Mouse (Mus musculus) forelimb bud, embryonic 11.5 days (tissue): Measurements from ENCODE around the gene Foxo1.

Experiments
- DNase-seq: peaks from one replicate; pipeline ENCODE4 v3.0.0-alpha.2; 2012; ENCODE audit warnings: low read depth, low spot score

The Foxo1 gene

DNA sequence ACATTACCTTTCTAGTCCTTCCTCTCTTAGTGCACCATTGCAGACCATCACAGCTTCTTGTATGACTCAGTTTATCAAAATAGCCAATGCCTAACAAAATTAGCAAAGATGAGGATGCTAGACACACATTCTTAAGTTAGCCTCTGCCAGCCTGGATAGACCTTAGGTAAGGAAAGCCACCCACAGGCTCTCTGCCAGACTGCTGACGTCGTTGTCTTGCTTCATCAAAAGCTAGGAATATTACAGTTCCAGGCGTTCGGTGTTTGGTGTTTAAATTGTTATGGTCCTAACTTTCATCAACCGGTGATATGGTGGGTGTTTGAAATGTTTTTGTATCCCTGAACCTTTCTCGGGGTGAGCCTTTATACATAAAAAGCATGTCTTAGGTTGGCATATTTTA lies 96.4 kb downstream of the Foxo1 start:
- no peak for DNase-seq

DNA sequence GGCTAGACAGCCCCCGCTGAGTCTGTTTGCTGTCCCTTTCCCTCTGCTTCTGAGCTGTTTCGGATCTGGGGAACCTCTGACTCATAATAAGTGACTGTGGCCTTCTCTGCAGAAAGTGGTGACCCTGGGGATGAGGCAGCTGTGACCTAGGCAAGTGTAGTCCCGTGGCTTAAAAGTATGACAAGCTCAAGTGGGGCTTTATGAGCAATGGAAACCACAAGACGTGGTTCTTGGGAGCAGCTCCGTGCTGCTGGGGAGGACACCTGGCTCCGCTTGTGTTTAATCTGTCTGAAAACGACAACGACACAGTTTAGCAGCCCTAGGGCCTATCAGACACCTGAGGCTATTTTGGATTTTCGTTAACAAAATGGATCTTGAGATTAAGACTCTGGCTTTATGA lies 101.1 kb downstream of the Foxo1 start:
- DNase-seq, result no peak

DNA sequence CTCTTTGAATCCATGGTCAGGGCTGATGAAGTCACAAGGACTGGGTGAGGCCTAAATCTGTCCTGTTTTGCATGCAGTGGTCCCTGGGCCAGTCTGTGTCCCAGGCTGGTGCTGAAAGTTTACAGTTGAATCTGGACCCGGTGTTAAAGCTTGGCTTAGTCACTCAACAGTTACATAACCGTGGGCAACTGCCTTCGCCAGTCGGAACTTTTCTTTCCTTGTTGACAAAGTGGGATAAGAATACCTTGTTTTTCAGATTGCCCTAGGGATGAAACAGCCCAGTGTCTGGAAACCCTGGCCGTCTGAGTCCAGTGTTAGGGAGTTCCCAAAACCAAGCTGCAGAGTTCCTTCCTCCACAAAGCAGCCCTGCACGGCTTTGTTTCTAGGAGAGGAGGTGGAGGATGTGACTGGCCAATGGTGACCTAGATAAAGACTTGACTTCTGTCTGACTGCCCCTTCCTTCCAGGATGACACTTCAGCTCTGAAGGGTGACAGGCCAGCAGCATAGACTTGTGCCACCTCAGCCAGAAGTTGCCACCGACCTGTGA lies 101.8 kb downstream of the Foxo1 start:
- DNase-seq, result no peak

DNA sequence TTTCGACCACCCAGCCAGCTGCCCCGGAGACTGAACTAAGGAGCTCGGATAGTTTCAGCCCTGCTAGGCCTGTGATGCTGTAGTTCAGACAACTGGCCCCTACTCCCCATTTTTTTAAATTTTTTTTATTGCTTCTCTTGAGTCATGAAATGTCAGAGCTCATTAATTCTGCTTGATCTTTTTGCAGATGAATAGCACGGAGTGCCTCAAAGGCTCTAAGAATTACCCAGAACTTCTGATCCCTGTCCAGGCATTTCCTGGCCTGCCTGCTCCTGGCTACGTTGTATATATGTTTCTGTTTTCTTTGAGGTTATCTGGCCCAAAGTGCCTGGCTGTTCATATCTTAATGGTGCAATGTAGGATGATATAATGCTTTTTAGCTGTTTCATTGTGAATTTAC lies 108.8 kb downstream of the Foxo1 start:
- DNase-seq, result no peak

DNA sequence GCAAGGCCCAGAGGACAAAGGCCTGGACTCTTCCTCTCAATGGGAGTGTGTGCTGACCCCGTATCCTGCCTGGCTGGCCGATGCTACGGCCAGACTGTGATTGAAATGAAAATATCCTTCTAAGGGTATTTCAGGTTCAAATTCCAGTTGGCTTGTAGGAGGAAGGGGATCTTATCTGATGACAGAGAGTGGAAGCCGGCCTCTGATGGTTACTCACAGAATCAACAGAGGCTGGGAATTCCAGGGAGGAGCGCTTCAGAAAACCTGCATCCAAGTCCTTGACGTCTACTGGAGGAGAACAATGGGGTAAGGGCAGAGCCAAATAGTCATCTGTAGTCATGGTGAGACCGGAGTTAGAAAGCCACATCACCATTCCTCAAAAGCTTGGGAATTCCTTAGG lies 115.2 kb downstream of the Foxo1 start:
- no peak for DNase-seq

DNA sequence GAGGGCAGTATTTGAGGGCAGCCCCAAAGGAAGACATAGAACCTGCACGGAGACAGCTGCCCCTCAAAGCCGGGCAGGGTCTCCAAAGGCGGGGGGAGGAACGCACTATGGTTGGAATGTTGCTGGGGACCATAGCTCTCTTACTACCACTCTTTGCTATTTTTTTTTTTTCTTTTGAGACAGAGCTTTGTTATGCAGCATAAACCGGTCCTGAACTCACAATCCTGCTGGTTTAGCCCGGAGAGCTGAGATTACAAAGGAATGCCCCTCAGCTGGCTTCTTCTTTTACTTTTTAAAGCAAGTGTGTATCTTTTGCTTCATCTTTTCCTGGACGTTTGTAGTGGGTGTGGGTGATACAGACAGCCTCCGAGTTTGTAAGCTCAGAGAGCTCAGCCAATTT lies 118.2 kb downstream of the Foxo1 start:
- DNase-seq, result no peak

DNA sequence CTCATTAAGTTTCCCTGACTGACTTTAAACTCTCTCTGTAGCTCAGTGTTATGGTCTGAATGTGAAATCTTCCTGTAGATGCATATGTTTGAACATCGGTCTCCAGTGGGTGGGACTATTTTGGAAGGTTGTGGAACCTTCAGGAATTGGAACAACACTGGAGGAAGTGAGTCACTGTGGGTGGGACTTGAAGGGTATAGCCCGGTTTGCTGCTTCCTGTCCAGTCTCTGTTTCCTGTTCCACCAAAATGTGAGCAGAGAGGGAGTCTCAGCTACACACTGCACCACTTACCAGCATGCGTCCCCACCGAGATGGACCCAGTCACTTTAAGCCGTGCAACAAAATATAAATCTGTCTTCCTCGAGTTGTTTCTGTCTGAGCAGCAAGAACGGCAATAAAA lies 122.2 kb downstream of the Foxo1 start:
- DNase-seq, result no peak

DNA sequence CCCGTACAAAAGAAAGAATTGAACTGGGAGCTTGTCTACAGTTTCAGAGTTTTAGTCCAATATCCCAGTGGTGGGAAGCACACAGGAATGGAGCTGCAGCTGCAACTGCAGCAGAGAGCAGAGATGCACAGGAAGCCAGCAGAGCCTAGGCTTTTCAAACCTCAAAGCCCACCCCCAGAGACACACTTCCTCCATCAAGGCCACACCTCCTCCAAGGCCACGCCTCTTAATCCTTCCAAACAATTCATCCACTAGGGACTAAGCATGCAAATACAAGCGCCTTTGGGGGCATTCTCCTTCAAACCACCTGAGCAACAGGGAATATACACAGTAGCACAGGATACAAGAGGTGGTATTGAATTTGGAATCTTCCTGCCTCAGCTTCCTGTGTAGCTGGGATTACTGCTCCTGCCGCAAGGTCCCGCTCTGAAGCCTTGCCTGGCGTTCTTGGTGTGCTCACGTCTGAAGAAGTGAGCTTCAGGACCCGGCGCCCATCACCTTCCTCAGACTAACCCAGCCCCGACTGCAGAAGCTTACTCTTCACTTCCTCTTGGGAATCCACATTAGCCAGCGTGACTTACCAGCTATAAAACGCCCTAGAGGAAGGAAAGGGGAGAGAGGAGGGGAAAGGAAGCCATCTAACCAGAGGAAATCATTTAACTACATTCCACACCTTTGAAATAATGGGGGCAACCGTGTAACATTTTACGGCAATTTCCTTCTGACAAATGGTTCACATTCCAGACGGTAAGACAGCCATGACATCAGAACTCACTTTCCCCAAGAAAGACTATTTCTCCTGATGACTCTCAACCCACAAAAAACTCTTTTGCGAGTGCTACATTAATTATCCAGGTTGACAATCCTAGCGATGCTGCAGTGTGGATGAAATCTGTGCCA lies 122.9 kb downstream of the Foxo1 start:
- DNase-seq, result no peak

DNA sequence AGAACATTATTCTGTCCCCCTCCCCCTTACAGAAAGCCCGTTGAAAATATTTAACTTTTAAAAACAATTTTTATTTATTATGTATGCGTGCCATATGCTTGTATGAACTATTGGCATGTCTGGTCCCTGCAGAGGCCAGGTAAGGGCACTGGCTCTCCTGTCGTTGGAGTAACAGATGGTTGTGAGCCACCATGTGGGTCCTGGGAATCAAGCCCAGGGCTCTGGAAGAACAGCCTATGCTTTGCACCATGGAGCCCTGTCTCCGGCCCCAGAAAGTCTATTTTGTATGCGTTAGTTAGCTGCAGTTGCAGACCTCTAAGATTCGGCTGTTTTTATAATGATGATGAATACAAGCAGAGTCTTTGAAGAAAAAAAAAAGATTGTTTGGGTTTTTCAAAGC lies 123.8 kb downstream of the Foxo1 start:
- DNase-seq, result no peak

DNA sequence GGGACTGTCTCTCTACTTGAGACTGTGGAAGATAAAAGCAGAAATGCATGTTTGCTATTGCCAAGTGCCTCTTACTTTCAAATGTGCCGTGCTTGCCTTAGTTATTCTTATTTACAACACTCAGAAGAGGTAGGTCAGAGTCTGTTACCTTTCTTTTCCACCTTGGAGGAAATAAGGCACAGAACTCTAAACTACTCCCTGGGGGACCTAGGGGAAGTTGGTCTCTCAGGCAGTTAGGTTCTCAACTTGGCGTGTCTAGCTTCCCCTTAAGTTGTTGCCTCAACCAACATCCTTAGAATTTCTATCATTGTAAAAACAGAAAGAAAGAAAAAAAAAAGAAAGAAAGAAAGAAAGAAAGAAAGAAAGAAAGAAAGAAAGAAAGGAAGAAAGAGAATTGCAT lies 124.4 kb downstream of the Foxo1 start:
- DNase-seq, result no peak

DNA sequence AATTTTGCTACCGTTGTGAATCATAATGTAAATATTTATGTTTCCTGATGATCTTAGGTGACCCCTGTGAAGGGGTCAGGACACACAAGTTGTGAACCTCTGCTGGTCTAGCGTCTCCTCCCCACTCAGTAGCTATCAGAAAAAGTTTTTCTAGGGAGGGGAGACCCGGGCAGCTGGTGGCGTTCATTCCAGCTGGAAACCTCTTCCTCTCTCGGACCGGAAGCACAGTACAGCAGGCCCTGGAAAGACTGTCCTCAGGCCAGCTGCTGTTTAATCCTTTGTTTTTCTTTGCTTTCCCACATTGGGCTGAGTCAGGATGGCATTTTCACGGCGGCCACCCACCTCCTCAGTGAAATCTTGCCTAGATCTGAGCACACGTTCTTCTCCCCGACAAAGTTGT lies 125.0 kb downstream of the Foxo1 start:
- DNase-seq, result no peak

DNA sequence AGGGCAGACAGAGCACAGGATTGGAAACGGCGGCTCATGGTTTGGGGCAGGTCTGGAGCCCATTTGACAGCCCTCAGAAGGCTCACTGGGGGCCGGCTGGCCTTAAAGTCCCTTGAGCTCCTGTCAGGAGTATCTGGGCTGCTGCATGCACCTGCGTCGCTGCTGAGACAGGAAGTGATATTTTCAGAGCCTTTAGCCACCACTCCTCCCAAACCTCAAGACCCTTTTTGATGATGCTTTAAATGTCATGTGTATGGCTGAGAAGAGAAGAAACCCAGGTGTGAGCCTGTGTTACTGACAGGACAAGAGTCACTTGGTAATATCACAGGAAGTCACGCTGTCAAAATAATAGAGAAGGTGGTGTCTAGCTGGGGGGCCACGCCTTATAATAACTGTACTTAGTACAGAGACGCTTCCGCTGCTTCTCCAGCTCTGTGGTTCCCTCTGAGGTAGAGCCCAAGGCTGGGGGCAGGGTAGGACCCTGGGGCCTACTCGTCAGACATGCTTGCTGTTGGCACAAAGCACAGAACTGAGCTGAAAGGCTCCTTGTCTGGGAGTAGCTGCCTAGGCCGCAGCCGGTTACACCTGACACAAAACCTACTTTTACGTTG lies 128.1 kb downstream of the Foxo1 start:
- no peak for DNase-seq

DNA sequence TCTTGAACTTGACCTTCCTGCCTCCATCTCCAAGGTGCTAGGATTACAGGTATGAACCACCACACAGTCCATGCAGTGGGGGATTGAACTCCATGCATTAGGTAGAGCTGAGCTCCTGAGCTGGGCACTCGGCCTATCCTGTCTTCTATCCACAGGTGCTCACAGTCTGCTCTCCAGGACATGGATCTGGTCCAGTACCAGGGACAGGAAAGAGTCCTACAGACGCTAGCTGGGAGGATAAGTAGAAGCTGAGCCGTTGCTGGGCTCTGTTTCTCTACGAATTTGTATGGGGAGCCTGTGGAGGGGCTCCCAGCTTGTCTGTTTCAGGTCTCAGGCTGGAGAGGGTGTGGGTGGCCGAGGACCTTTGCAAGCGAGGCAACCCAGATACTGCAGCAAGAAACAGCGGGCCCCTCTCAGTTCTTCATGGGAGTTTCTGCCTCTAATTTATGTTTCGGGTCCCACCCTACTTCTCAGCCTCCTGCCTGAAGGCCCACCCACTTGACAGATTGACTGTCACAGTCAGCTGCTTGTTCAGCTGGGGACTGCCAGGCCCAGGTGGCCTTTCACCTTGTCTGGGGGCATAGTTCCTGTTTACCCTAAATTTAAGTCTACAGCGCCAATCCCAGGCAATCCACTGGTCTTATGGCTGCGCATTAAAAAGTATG lies 128.9 kb downstream of the Foxo1 start:
- DNase-seq, result no peak

DNA sequence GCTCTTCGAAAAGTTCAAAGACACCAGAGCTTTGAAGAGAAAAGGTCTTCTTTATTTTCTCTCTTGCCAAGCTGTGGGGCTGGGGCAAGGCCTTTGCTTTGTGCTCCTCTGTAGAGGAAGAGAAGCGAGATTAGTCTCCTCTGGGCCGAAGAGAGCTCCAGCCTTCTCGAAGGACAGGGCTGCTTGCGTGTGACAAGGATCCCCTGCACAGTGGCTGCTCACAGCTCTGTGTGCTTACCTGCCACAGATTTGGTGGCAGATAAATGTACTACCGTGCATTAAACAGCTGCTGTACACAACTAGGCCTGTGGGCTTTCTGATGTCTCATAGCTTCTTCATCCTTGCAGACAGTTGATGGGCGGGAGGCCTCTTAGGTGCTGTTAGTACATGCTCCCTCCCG lies 129.8 kb downstream of the Foxo1 start:
- no peak for DNase-seq

DNA sequence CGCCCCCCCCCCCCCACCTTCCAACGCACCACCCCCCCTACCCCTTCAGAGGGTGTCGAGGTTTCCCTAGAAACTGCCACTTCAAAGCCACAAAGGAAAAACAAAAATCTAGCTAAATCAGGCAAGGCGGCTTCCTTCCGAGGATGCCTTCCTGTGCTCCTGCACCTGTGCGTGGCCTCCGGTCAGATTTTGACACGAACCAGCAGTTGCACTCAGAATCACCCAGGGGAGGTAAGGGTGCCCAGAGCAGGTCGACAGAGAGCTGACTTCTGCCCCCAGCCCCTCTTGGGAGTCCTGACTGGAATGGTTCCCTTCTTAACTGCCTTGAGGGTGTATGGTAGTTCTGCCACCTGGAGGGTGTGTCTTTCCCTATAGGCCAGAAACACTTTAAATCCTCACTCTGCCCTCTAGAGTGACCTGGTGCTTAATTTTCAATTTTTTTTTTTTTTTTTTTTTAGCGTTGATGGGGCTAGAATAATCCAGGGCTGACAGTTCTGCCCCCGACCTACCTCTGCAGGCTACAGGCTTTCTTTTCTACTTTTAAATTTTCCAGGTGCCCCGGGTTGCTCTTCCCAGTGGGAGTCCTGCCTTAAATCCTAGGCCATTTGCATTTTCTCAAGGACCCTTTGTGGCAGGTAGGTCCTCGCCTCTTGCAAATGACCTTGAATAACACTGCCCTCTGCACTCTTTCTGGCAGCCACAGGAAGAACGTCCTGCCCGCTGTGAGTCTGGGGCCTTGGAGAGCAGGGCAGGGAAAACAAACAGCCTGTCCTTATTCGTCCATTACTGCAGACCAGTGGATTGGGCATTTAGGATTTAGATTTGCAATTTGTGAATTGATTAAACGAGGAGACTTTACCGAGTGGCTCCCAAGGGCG lies 132.4 kb downstream of the Foxo1 start:
- DNase-seq, result no peak

DNA sequence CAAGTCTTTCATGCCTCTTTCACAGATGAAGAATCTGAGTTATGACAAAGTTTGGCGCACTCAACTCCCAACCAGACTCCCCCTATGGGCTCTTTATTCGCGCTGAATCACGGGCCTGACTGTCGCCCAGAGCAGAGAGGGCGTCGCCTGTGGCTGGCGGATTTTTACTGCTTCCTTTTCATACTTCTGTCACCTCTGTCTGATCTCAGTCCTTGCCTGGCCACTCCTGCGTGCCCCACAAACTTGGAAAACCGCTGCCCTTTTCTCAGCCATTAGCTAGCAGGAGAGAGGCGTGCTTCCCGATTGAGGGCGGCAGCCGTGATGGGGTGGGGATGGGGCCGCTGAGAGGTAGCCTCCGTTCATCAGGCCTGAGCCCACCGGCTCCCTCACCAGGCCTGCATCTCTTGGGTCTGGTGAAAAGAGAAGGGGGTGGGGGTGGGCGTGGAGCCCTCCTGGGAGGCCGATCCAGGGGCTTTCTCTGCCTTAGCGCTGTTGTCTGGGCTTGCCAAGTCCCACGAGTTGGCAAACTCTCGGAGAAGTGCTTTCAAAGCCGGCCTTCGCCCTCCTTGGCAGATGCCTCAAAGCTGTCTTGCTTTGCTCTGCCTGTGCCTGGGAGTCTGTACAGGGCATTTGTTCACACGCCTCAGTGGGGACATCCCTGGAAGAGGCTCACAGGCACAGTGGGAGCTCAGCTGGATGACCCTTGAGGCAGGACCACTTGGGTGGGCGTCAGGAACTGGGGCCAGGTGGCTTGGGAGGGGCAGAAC lies 133.2 kb downstream of the Foxo1 start:
- no peak for DNase-seq
